Mouse (Mus musculus): ENCODE results near the gene Reck.

GRCm38 (mm10) chr4:43947571-43947970 is 72.2 kb downstream of the Reck start:
- no peak for TF ChIP-seq CTCF (IDR thresholded peaks at IDR 0.05; ENCODE audit: borderline replicate concordance, extremely low read depth, insufficient read depth, insufficient read length)
- TF ChIP-seq POLR2A (IDR thresholded peaks at IDR 0.05; ENCODE audit: borderline replicate concordance, extremely low read depth, insufficient read depth, insufficient read length, poor library complexity, severe bottlenecking), result no peak
